Mouse (Mus musculus) T-helper 1 cell (primary cell): ENCODE data around the gene Akr1c18.
"Not testable (repeated sequence)": the region's sequence is repeated elsewhere in the genome, so short reads cannot be mapped to it uniquely, and the experiment has no call there.

ENCODE experiments used
- in situ Hi-C: fragments of 300-600 bp; cut with MboI, MseI; formaldehyde crosslinking; loops from one replicate; pipeline ENCODE4 v1.15.1; 2025; ENCODE audit warnings: high pct_unique_total_duplicates

Akr1c18 gene

GRCm38 (mm10) chr13:4150518-4150917, at the start of gene Akr1c18:
Gene Akr1c18, minus strand, starts transcription at chr13:4150654.
- in situ Hi-C loops = no loop called here

- in situ Hi-C loops = no loop called here
Measured at GRCm38 (mm10) chr13:4192511-4192910, 42.1 kb upstream of the Akr1c18 start.

- in situ Hi-C loops = no loop called here
Measured at GRCm38 (mm10) chr13:4190904-4191303, 40.5 kb upstream of the Akr1c18 start, which contains the start of gene Akr1c13. Gene Akr1c13, plus strand, starts transcription at chr13:4191150.

DNA sequence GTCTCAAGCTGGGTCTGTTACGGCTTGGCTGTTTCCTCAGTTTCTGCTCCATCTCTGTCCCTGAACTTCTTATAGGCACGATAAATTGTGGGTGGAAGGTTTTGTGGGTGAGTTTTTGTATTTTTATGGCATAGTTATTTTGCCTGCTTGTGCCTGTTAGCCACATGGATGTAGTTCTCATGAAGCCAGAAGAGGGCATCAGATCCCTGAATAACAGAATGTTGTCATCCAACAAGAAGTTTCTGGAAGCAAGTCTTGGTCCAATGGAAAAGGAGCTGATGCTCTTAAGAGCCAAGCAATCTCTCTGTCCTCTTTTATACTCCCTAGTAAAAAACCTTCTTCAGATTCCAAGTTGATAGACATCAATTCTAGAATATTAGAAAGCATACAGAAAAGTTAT, 37.7 kb upstream of the Akr1c18 start:
- in situ Hi-C loops = loop anchor here (5.0 kb wide), 1 partner anchor 94 kb away; no protein-coding TSS in a partner anchor

- in situ Hi-C loops = loop anchor here (5.0 kb wide), 1 partner anchor 95 kb away; no protein-coding TSS in a partner anchor
Measured at GRCm38 (mm10) chr13:4186641-4187411, 36.4 kb upstream of the Akr1c18 start.

- in situ Hi-C loops = no loop called here
Measured at GRCm38 (mm10) chr13:4183116-4183515, 32.7 kb upstream of the Akr1c18 start.

- in situ Hi-C loops = not testable (repeated sequence)
Measured at GRCm38 (mm10) chr13:4181321-4181720, 30.9 kb upstream of the Akr1c18 start.

DNA sequence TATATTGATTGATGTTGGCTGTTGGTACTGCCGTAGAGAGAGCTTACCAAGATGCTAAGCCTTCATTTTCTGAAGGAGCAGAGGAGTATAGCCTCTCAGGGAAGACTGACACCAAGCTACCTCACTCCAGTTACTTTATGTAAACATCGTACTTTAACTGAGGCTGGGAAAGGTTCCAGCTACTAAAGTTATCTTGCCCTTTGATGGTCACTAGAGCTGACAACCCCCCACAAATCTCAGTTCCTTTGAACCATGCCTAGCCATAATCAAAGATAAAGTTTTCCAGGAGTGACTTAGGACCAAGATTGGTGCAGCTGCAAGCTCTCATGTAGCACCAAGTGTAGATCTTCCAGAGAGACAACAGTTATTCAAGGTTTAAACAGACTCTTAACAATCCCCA, 22.5 kb upstream of the Akr1c18 start:
- in situ Hi-C loops = no loop called here

- in situ Hi-C loops = no loop called here
Measured at GRCm38 (mm10) chr13:4168006-4168405, 17.6 kb upstream of the Akr1c18 start.

GRCm38 (mm10) chr13:4155286-4155685, 4.8 kb upstream of the Akr1c18 start:
- in situ Hi-C loops = no loop called here

- in situ Hi-C loops = no loop called here
Measured at GRCm38 (mm10) chr13:4153593-4153992, 3.1 kb upstream of the Akr1c18 start.

- in situ Hi-C loops = no loop called here
Measured at GRCm38 (mm10) chr13:4152908-4153307, 2.5 kb upstream of the Akr1c18 start.

- in situ Hi-C loops = no loop called here
Measured at GRCm38 (mm10) chr13:4144261-4144660, 6.2 kb downstream of the Akr1c18 start.

GRCm38 (mm10) chr13:4133070-4133469, 17.4 kb downstream of the Akr1c18 start:
- in situ Hi-C loops = loop anchor here (5.0 to 10.0 kb wide), 2 partner anchors 152 to 464 kb away; no protein-coding TSS in a partner anchor

DNA sequence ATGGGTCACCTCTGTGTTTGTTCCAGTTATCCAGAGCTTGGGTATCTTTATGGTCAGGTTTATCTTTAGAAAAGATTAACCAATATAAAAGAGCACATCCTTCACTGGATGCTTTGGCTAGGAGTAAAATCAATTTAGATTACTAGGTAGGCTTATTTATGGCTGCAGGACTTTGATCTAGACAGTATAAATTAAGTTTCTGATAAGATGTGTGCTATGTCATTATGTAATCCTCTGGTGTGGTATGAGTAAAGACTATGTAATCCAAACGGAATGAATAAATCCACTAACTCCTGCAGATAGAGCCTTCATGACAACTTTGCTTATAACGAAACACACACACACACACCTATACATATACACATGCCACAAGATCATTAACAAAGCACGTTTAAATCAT, 18.7 kb downstream of the Akr1c18 start:
- in situ Hi-C loops = loop anchor here (5.0 to 10.0 kb wide), 2 partner anchors 153 to 466 kb away; no protein-coding TSS in a partner anchor

DNA sequence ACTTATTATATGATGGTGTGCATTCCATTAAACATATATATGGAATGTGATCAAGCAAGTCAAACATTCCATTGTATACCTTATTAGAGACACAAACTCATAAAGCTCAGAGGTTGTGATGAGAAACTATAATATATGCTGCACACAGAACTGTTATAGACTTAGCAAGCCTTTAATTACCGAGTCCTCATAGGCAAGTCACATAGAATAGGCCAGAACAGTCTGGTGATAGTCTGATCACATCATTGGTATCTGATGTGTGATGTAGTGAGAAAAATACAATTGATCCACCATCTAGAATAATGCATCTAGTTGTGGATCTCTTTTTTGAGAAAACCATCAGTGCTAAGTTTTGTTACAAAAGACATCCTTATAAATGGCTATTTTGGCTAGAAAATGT, 19.1 kb downstream of the Akr1c18 start:
- in situ Hi-C loops = loop anchor here (5.0 to 10.0 kb wide), 2 partner anchors 153 to 466 kb away; no protein-coding TSS in a partner anchor

- in situ Hi-C loops = no loop called here
Measured at GRCm38 (mm10) chr13:4129100-4129499, 21.4 kb downstream of the Akr1c18 start.

- in situ Hi-C loops = not testable (repeated sequence)
Measured at GRCm38 (mm10) chr13:4125846-4126245, 24.6 kb downstream of the Akr1c18 start.

- in situ Hi-C loops = not testable (repeated sequence)
Measured at GRCm38 (mm10) chr13:4124471-4124870, 26.0 kb downstream of the Akr1c18 start.

DNA sequence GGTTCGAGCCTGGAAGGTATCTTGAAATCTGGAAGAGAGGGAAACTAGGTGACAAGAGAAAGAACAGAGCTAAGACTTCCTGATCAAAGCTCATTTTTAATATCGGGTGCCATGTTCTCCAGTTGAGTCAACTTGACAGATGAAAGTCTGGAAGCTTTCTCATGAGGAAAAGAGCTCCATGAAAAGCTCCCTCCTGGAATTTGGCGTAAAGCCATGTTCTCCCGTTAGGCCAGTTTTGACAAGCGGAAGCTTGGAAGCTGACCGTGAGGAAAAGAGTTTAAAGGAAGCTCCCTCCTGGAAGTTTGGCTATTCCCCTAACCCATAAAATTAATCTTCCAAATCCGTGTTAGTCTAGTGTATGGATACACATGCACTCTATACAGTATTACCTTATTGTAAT, 27.3 kb downstream of the Akr1c18 start:
- in situ Hi-C loops = no loop called here

GRCm38 (mm10) chr13:4119181-4119904, 31.1 kb downstream of the Akr1c18 start:
- in situ Hi-C loops = no loop called here
